Comparison of ENCODE assay signal across 18 mouse cellular contexts in the genomic region with DNA sequence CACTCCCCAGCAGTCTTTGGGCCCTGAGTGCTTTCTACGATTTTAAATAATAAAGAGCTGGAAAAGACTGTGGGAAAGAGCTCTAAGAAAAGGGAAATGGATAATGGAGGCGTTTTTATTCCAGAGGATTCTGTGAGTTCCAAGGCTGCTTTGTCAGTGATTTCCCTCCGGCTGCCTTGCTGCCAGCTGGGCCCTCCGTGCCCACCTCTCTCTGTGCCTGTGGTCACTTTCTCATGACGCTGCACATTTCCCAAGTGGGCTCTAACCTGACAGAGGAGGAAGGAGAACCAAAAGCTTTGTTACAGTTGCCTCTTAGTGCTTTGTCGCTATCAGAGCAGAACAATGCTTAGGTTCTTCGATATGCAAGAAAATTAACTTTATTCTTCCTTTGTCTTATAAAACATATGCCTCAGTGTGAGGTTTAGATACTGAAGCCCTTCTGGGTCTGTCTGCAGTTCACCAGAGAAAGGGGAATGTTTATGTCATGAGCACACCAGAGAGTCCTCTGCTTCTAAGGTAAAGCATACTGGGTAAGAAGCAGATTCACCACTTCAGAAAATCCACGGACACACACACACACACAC. TPM values are rescaled to one million over a fixed set of nuclear protein-coding genes. Genes with fewer than 3 reads are reported as not detected.
DNase-seq lines count a peak whose midpoint lies in the region; ATAC-seq and TF ChIP-seq lines count a peak whose summit lies in the region.
"Had no signal": no experiment of that assay in that cellular context is flagged by ENCODE, and none has a peak within 500 bp of the region (broad histone marks: within the 10 kb centered on the region; RNA-seq: fewer than 3 reads in every experiment).

No protein-coding gene starts in this region.

- H3K27ac ChIP-seq in heart, embryonic 16.5 days (ENCODE audit: low read length) = peak overlapping the region; percentile 17
- peak overlapping the region; percentile 4; the same call in 1 of the 2 replicates for H3K27ac ChIP-seq in testis, adult 2 months (ENCODE audit: control insufficient read depth, insufficient read depth, low read depth, low read length)
- H3K27ac ChIP-seq in hindbrain, embryonic 14.5 days = 0 out of 2 replicates have a peak overlapping the region, but pooled peaks have one; percentile 9
- H3K27ac ChIP-seq: embryonic facial prominence, embryonic 10.5 days; forebrain, embryonic 12.5 days; left cerebral cortex, adult 2 months had no signal

- no peak overlapping the region for H3K9ac ChIP-seq in heart, embryonic 16.5 days (ENCODE audit: low read length)
- H3K9ac ChIP-seq in hindbrain, embryonic 14.5 days = no peak overlapping the region
- H3K9ac ChIP-seq: forebrain, embryonic 12.5 days had no signal

- no peak for DNase-seq in heart, adult 8-10 months (ENCODE audit: low spot score)
- DNase-seq in testis, postnatal 10 days (ENCODE audit: low spot score) = no peak
- no peak for DNase-seq in hindbrain, embryonic 14.5 days (ENCODE audit: low spot score)
- DNase-seq in kidney, adult 9 months = no peak
- DNase-seq in cerebellum, adult 9-10 months = no peak
- DNase-seq: adrenal gland, postnatal 36 days; cerebellum, adult 2 months; gastrocnemius, postnatal 10 days; kidney, adult 11 months; kidney, postnatal 4 days; lung, postnatal 4 days had no signal

- WGBS in heart, embryonic 16.5 days = 62% methylated on average over 8 of the region's 8 CpGs
- 42% methylated on average over 8 of the region's 8 CpGs for WGBS in hindbrain, embryonic 14.5 days

- no peaks in the 10 kb centered on the region for H3K36me3 ChIP-seq in heart, embryonic 16.5 days (ENCODE audit: control insufficient read depth, insufficient read depth)
- no peaks in the 10 kb centered on the region for H3K36me3 ChIP-seq in testis, adult 2 months (ENCODE audit: control insufficient read depth, insufficient read depth, low read length)
- no peaks in the 10 kb centered on the region for H3K36me3 ChIP-seq in hindbrain, embryonic 14.5 days (replicated peaks; ENCODE audit: control insufficient read depth, insufficient read depth)
- H3K36me3 ChIP-seq: embryonic facial prominence, embryonic 10.5 days; forebrain, embryonic 12.5 days had no signal

- no peak overlapping the region for H3K4me3 ChIP-seq in heart, embryonic 16.5 days (ENCODE audit: low read length)
- no peak overlapping the region for H3K4me3 ChIP-seq in testis, adult 2 months (ENCODE audit: control insufficient read depth, low read depth, low read length)
- no peak overlapping the region for H3K4me3 ChIP-seq in hindbrain, embryonic 14.5 days (replicated peaks; ENCODE audit: low read length)
- H3K4me3 ChIP-seq: embryonic facial prominence, embryonic 10.5 days; forebrain, embryonic 12.5 days; left cerebral cortex, adult 2 months had no signal

- H3K4me2 ChIP-seq in heart, embryonic 16.5 days (ENCODE audit: low read depth, low read length) = no peak overlapping the region
- H3K4me2 ChIP-seq in hindbrain, embryonic 14.5 days (replicated peaks) = no peak overlapping the region
- H3K4me2 ChIP-seq: forebrain, embryonic 12.5 days had no signal

- no peak for TF ChIP-seq POLR2A in testis, adult 2 months (IDR thresholded peaks at IDR 0.05; ENCODE audit: control insufficient read depth, low read depth, low read length)

- no peaks in the 10 kb centered on the region for H3K9me3 ChIP-seq in heart, embryonic 16.5 days (replicated peaks; ENCODE audit: control insufficient read depth, low read length)
- H3K9me3 ChIP-seq in hindbrain, embryonic 14.5 days (ENCODE audit: control insufficient read depth, low read length) = no peaks in the 10 kb centered on the region
- H3K9me3 ChIP-seq: embryonic facial prominence, embryonic 10.5 days; forebrain, embryonic 12.5 days had no signal

- no peaks in the 10 kb centered on the region for H3K27me3 ChIP-seq in heart, embryonic 16.5 days (ENCODE audit: control insufficient read depth, insufficient read depth, low read length)
- H3K27me3 ChIP-seq in testis, adult 2 months (ENCODE audit: control insufficient read depth, insufficient read depth, low read length) = no peaks in the 10 kb centered on the region
- H3K27me3 ChIP-seq in hindbrain, embryonic 14.5 days (ENCODE audit: control insufficient read depth, insufficient read depth, low read length) = no peaks in the 10 kb centered on the region
- H3K27me3 ChIP-seq: forebrain, embryonic 12.5 days had no signal

- TF ChIP-seq CTCF in testis, adult 2 months (IDR thresholded peaks at IDR 0.05; ENCODE audit: control insufficient read depth, insufficient read depth, insufficient replicate concordance, low read depth, low read length) = no peak

- no peak for ATAC-seq in heart, embryonic 16.5 days (replicated peaks; ENCODE audit: extremely low read depth, insufficient read depth, low FRiP score)
- no peak for ATAC-seq in hindbrain, embryonic 14.5 days (ENCODE audit: low FRiP score)
- no peak for ATAC-seq in erythroblast, adult 5-6 weeks (replicated peaks; ENCODE audit: low FRiP score, poor library complexity, severe bottlenecking)

- H3K4me1 ChIP-seq in heart, embryonic 16.5 days (ENCODE audit: control insufficient read depth, insufficient read depth, low read length) = peaks cover 35% of the 10 kb centered on the region
- H3K4me1 ChIP-seq in testis, adult 2 months (ENCODE audit: control insufficient read depth, insufficient read depth, low read length) = peaks cover 8% of the 10 kb centered on the region
- H3K4me1 ChIP-seq in hindbrain, embryonic 14.5 days (replicated peaks; ENCODE audit: control insufficient read depth, insufficient read depth, low read length) = peaks cover 4% of the 10 kb centered on the region; the same call in 1 of the 2 replicates

RNA-seq across cellular contexts. Expression of a gene that starts 5.0 kb away (rescaled TPM):
- polyA plus RNA-seq in heart, embryonic 16.5 days (2015; fragmentation: Nextera tagmentation; extraction: Ambion mirVana) = 0.10 and 0.21 TPM in 2 replicates
- total RNA-seq in heart, adult 8-10 months (2022) = under 1 TPM in 1 of 4 experiments, not detected in 3; 0.06 TPM
- 0.46 and 0.53 TPM in 2 replicates for polyA plus RNA-seq in testis, adult 2 months (2012; rRNA removed)
- polyA plus RNA-seq in hindbrain, embryonic 14.5 days (2014; fragmentation: Nextera tagmentation; extraction: Ambion mirVana) = not detected in 2 replicates
- not detected in 2 replicates for total RNA-seq in erythroblast, adult 5-6 weeks (2015; ENCODE audit: low replicate concordance)
- total RNA-seq in erythroblast, adult 5-6 weeks (2017; ENCODE audit: low replicate concordance) = 0.14 and 1.4 TPM in 2 replicates
- polyA plus RNA-seq: forebrain, embryonic 12.5 days had no signal

RNA-seq across cellular contexts. Expression of a gene that starts 26.7 kb away (rescaled TPM):
- 49.9 and 60.6 TPM in 2 replicates for polyA plus RNA-seq in heart, embryonic 16.5 days (2015; fragmentation: Nextera tagmentation; extraction: Ambion mirVana)
- total RNA-seq in heart, adult 8-10 months (2022) = 10 to 100 TPM; 14.1 to 18.6 (median 17.4) TPM
- 23.3 and 23.6 TPM in 2 replicates for polyA plus RNA-seq in testis, adult 2 months (2012; rRNA removed)
- 38.1 and 41.8 TPM in 2 replicates for polyA plus RNA-seq in hindbrain, embryonic 14.5 days (2014; fragmentation: Nextera tagmentation; extraction: Ambion mirVana)
- 51.4 and 52.3 TPM in 2 replicates for total RNA-seq in erythroblast, adult 5-6 weeks (2015; ENCODE audit: low replicate concordance)
- 128 and 134 TPM in 2 replicates for total RNA-seq in erythroblast, adult 5-6 weeks (2017; ENCODE audit: low replicate concordance)

RNA-seq across cellular contexts. Expression of a gene that starts 44.5 kb away (rescaled TPM):
- 32.2 and 33.1 TPM in 2 replicates for polyA plus RNA-seq in heart, embryonic 16.5 days (2015; fragmentation: Nextera tagmentation; extraction: Ambion mirVana)
- 10 to 100 TPM; 16.7 to 27.6 (median 21.9) TPM for total RNA-seq in heart, adult 8-10 months (2022)
- 3.4 and 4.9 TPM in 2 replicates for polyA plus RNA-seq in testis, adult 2 months (2012; rRNA removed)
- 14.5 and 17.9 TPM in 2 replicates for polyA plus RNA-seq in hindbrain, embryonic 14.5 days (2014; fragmentation: Nextera tagmentation; extraction: Ambion mirVana)
- 15.8 and 25.7 TPM in 2 replicates for total RNA-seq in erythroblast, adult 5-6 weeks (2015; ENCODE audit: low replicate concordance)
- 16.0 and 21.0 TPM in 2 replicates for total RNA-seq in erythroblast, adult 5-6 weeks (2017; ENCODE audit: low replicate concordance)

RNA-seq across cellular contexts. Expression of a gene that starts 54.9 kb away (rescaled TPM):
- polyA plus RNA-seq in heart, embryonic 16.5 days (2015; fragmentation: Nextera tagmentation; extraction: Ambion mirVana) = 0.22 and 0.39 TPM in 2 replicates
- total RNA-seq in heart, adult 8-10 months (2022) = not detected
- 21.7 and 22.8 TPM in 2 replicates for polyA plus RNA-seq in testis, adult 2 months (2012; rRNA removed)
- polyA plus RNA-seq in hindbrain, embryonic 14.5 days (2014; fragmentation: Nextera tagmentation; extraction: Ambion mirVana) = 2.4 and 3.3 TPM in 2 replicates
- total RNA-seq in erythroblast, adult 5-6 weeks (2015; ENCODE audit: low replicate concordance) = not detected in 2 replicates
- total RNA-seq in erythroblast, adult 5-6 weeks (2017; ENCODE audit: low replicate concordance) = not detected in 2 replicates
- total RNA-seq: adrenal gland, postnatal 36 days; gastrocnemius, postnatal 10 days; liver, adult 2 months had no signal
- polyA plus RNA-seq: liver, adult 2 months had no signal

RNA-seq across cellular contexts. Expression of a gene that starts 55.4 kb away (rescaled TPM):
- polyA plus RNA-seq in heart, embryonic 16.5 days (2015; fragmentation: Nextera tagmentation; extraction: Ambion mirVana) = not detected in 2 replicates
- total RNA-seq in heart, adult 8-10 months (2022) = not detected
- 26.9 and 34.4 TPM in 2 replicates for polyA plus RNA-seq in testis, adult 2 months (2012; rRNA removed)
- polyA plus RNA-seq in hindbrain, embryonic 14.5 days (2014; fragmentation: Nextera tagmentation; extraction: Ambion mirVana) = not detected in 2 replicates
- total RNA-seq in erythroblast, adult 5-6 weeks (2015; ENCODE audit: low replicate concordance) = not detected in 2 replicates
- not detected in 2 replicates for total RNA-seq in erythroblast, adult 5-6 weeks (2017; ENCODE audit: low replicate concordance)
- total RNA-seq: adrenal gland, postnatal 36 days; gastrocnemius, postnatal 10 days; left cerebral cortex, adult 2 months; liver, adult 2 months had no signal
- polyA plus RNA-seq: embryonic facial prominence, embryonic 10.5 days; forebrain, embryonic 12.5 days; liver, adult 2 months had no signal
